Mouse (Mus musculus) hematopoietic stem cell, adult 5-6 weeks (primary cell): ENCODE results near the gene Mtf2. TPM values are rescaled to one million over a fixed set of nuclear protein-coding genes. Genes with fewer than 3 reads are reported as not detected.
A peak's percentile ranks its signal among the peaks of the same experiment; 100 is the strongest.
"Not testable (repeated sequence)": the region's sequence is repeated elsewhere in the genome, so short reads cannot be mapped to it uniquely, and the experiment has no call there.

Experiments
- ATAC-seq, 2 experiments: fragments of 125-278 bp in 1 of 2; replicated peaks in 1 of 2; 2 replicates each; pipeline ENCODE4 v1.8.0; 2016 to 2017; ENCODE audit warnings: inconsistent platforms in 2 of 2, mild to moderate bottlenecking in 2 of 2, moderate number of reproducible peaks in 2 of 2, low read depth in 1 of 2, moderate TSS enrichment in 1 of 2; ENCODE audit not compliant: low FRiP score in 2 of 2, poor library complexity in 2 of 2, severe bottlenecking in 2 of 2, insufficient read depth in 1 of 2, low TSS enrichment in 1 of 2
- total RNA-seq: library from RNA; stranded (forward); fragments of 172-1452, 232-1000 nt; gene quantifications from 2 replicates; pipeline ENCODE4 v1.2.3, GENCODE M21; 2017

Mtf2 gene
- total RNA-seq, 1 experiment from 2014 or later, result 154 TPM

DNA sequence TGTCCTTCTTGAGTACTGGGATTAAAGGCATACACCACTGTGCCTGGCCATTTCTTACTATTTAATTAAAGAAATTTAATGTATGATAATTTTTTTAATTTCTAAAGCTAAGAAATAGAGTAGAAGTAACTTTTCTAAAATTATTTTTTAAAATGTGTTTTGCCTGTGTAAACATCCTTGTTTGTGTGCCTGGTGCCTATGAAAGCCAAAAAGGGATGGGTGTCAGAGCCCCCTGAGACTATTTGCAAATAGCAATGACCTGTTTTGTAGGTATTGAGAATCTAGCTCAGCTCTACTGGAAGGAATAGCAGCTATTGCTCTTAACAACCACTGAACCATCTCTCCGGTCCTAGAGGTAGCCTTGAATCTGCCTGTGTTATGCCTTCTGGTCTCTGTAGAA lies 6.8 kb downstream of the Mtf2 start:
- ATAC-seq, result no peak

DNA sequence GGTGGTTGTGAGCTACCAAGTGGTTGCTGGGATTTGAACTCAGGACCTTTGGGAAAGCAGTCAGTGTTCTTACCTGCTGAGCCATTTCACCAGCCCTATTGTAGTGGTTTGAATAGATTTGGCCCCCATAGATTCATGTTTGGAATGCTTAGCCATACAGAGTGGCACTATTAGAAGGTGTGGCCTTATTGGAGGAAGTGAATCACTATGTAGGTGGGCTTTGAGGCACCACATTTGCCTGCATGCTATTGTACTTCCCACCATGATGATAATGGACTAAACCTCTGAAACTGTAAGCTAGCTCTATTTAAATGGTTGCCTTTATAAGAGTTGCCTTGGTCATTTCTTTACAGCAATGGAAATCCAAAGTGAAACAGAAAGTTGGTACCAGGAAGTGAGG lies 10.8 kb downstream of the Mtf2 start:
- no peak for ATAC-seq

DNA sequence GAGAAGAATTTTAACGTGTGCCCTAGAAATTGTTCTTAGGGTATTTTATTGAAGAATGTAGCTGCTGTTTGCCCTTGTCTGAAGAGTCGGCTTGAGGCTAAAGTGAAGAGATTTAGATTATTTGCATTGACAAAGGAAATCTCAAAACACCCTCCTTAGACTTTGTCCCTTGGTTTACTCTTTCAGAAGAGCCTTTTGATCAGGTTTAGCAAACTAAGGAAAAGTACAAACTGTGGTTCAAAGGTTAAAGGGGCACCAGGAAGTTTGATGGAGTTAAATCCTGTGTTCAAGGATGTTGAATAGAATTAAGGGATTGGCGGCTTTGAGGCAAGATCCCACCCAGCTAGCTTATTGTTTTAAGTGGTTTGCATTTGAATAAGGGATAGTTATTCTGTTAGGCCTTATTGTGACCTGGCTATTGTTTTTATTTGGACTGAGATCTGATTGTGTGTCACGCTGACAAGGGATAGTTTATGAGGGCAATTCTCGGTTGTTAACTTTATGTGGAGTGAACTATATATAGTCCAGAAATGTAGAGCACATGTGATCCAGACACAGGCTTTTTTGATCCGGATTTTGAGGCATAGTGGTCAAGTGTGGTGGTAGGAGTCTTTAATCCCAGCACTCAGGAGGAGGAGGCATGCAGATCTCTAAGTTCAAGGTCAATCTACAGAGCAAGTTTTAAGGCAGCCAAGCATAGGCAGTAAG lies 11.5 kb downstream of the Mtf2 start:
- no peak for ATAC-seq

DNA sequence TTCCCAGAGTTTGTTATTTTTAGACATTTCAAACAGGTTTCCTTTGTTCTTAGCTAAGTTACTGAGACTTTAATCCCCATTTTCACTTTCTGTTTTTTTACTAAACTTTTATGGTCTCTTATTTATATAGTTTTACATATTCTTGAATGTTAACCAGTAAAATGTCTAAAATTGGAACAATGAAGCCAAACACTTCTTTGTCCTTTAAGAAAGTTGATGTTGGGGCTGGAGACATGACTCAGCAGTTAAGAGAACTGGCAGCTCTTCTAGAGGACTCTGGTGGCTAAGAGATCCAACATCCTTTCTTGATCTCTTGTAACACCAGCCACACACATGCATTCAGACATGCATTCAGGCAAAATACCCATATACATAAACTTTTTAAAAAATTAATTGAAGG lies 14.1 kb downstream of the Mtf2 start:
- ATAC-seq, result peak in 1 of 2 experiments; percentile 37; a peak in 2 of 4 replicates

DNA sequence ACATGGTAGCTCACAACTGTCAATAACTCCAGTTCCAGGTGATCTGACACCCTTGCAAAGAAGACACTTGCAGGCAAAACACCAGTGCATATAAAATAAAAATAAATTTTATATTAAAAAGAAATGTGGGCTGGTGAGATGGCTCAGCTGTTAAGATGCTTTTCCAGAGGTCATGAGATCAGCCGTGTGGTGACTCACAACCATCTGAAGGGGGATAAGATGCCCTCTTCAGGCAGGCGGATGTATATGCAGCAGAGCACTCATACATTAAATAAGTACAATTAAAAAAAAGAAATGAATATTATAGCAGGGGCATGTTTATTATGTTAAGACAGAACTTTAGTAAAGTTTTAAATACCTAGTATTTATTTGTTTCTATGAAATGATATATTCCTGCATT lies 16.9 kb downstream of the Mtf2 start:
- no peak; a peak in 1 of 4 replicates for ATAC-seq

DNA sequence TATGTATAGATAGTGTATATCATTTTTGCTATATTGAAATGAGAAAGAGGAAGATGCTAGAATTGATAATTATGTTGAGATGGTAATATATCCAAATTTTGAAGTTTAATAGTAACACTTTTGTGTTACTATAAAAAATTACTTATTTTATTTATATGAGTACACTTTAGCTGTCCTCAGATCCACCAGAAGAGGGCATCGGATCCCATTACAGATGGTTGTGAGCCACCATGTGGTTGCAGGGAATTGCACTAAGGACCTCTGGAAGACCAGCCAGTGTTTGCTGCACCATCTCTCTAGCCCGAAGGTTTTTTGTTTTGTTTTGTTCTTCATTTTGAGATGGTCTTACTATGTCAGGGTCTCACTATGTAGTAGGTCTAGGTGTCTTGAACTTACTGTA lies 20.0 kb downstream of the Mtf2 start:
- no peak for ATAC-seq

DNA sequence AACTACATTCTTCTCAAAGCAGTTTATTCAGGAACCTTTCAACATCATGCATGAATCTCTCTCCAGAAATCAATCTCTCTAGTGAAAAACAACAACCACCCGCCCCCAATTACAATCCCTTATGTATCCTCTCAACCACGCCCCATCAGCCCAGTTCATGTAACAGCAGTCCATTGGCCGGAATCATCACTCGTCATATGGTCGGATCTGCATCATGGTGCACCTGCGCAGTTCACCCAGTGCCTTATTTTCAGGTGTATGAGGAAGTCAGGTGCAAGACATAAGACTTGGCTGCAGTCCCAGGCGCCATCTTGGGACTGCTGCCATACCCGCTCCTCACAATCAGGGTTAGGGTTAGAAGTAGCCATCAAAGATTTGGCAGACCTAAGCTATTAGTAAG lies 27.3 kb downstream of the Mtf2 start:
- not testable (repeated sequence) for ATAC-seq

DNA sequence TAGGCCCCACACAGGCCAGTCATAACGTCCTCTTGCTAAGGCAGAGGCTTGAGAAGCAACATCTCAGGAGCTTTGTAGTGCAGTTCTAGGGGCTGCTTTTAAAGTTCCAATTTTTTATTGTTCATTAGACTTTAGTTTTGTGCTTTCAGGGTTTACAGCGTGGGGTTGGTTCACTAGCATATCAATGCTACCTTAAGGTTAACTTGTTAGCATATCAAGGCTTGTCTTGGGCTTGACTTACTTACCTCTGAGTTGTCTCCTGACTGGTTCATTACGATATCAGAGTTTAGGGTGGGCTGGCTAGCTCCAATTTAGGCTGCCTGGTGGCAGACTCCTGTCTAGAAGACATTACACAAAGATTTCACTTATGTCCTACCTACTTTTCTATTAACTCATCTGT lies 32.2 kb downstream of the Mtf2 start:
- no peak for ATAC-seq

DNA sequence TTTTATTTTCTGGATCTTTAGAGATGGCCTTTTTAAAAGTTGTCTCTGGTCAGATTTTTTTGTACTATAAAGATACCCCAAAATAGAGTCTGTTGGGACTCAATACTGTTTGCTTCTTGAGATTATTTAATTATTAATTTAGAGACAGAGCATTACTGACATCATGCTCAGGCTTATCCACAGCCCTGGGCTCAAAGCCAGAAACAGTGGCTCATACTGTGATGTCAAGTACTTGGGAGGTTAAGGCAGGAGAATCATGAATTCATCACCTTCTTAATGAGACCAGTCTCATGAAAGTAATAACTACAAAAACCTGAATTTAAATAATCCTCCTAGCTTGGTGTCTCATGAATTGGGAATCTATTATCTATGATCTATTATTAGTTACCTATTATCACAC lies 34.7 kb downstream of the Mtf2 start:
- ATAC-seq, result no peak

DNA sequence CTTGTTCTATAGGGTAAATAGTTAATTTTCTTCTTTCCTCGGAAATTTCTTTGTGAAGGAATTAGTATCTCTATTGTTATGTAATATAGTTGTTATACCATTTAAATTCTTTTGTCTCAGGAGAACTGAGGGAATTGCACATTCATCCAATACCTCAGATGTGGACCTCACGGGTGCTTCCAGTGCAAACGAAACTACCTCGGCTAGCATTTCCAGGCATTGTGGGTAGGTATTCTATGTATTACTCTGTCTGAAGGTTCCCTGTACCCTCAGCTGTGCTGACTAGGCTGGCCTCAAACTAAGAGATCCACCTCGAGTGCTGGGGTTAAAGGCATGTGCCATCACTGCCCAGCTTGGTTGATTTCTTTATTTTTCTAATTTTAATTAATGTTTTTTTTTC lies 38.8 kb downstream of the Mtf2 start:
- no peak for ATAC-seq

DNA sequence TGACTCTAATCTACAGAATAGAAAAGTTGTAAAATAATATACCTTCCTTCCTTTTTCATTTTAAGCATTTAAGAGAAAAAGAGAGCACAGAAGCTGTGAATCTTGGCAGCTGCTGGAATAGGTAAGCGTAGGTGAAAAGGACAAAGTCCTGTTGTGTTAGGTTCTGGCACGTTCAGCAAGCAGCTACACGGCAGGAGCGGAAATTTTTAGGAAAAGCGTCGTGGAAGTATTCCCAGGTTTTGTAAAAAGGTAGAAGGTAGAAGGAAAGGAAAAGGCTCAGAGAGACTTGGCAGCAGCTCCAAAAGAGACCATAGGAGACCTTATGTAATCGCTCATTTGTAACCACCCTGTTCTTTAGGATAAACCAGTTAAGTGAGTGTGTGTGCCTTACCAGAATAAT lies 43.9 kb downstream of the Mtf2 start:
- ATAC-seq, result no peak

DNA sequence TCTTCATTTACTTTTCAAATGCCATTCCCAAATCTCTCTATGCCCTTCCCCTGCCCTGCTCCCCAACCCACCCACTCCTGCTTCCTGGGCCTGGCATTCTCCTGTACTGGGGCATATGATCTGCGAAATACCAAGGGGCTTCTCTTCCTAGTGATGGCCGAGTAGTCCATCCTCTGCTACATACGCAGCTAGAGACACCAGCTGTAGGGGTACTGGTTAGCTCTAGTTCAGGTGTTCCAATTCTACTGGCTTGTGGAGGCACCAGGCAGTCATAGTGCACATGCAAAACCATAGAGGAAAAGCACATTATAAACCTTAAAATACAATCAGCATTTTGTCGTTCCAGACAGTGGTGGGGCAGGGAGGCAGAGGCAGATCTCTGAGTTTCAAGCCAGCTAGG lies 52.2 kb downstream of the Mtf2 start:
- no peak for ATAC-seq

DNA sequence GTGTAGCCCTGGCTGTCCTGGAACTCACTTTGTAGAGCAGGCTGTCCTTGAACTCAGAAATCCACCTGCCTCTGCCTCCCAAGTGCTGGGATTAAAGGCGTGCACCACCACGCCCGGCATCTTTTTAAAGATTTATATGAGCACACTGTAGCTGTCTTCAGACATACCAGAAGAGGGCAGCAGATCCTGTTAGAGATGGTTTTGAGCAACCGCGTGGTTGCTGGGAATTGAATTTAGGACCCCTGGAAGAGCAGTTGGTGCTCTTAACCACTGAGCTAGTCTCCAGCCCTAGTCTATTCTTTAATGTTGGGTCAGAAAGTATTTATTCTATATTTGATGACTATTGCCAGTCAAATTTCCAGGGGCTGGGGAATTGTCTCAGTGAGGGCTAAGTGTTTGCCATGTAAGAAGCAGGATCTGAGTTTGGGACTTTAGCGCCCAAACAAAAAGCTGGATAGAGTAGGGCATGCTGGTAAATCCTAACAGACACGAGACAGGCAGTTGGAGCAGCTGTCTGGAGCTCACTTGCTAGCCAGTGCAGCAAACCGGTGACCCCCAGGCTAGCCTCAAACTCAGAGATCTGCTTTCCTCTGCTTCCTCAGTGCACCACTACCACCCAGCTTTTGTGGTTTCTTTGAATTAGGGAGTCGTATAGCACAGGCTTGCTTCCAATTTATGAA lies 54.9 kb downstream of the Mtf2 start:
- no peak for ATAC-seq

DNA sequence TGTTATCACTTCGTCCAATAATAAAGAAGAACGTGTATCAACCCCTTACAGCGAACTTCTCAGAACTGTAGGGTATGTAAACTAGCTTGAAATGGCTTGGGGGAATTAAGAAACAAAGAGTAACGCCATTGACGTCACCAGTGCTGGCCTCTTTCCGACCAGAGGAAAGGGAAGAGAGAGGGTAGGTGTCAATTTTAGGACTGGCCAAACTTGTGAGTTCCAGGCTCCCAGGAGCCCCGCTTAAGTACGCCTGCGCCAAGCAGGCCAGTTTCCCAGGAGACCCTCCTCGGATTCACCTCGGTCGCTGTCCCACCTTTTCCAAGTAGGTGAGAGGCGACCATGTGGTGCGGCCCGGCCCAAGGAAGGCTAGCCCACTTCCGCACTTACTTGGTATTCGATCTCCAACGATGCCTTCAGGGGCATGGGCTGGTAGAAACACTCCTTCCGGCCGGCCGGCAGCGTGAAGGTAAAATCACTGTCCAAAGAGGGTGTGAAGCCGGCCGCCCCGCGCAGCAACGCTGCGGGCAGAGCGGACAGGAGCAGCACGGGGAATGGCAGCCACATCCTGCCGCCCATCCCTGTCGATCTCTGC lies 66.5 kb downstream of the Mtf2 start:
- peak; percentile 43 to 60 for ATAC-seq

DNA sequence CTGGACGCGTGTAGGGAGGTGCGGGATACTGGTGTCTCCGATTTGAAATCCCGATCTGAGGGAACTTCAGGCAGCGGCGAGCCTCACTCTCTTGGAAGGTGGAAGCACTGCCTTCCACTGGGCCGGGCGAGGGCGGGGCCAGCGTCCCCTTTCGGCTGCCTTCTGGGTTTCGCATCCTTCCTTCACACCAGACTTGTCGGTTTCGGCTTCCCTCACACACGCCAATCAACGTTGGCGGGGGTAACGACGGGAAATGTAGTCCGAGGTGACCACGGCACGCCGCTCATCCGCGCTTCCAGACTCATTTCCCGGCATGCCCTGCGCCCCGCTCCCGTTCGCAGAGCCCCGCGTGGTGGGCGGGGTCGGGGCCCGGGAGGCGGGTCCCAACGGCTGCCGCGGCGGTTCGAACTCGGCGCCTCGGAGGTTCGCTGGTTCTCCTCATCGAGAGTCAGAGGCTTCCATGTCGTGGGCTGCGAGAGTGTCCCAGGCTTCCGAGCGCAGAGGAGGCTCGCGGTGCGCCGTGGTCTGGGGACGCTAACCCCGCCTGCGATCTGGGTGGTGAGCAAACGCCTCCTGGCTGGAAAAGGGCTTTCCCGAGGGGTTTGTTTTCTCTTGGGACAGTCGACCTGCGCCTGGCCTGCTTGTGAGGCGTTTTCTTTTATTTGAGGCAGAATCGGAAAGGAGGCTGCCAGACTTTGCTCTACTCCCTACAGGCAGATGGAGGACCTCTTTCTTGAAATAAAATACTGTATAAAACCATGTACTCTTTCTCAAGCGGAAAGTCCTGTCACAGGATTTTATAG lies 67.2 kb downstream of the Mtf2 start, which contains the start of the genes Tmed5 and Ccdc18:
Tmed5 (minus strand) TSS at position 180 of the 803 bp plus-strand sequence.
Ccdc18 (plus strand) TSS at position 435 of the 803 bp plus-strand sequence.
- peak; percentile 98 for ATAC-seq

DNA sequence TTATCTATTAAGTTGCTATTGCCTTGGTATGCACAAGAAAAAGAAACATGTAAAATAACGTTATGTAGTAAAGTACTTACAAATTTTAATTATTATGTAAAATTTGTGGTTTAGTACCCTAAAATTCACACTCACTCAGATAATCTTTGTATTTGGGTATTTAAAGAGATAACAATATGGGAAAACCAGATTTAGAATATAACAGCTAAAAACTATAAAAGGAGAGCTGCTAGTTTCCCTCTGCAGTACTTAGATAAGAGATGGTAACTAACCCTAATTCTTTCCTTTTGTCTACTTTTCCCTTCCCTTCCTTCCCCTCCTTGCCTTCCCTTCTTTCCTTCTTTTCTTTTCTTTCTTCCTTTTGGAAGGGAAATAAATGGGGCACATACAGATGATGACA lies 87.1 kb downstream of the Mtf2 start:
- no peak for ATAC-seq
